Mouse (Mus musculus) B cell, adult 2 months (primary cell): ENCODE measurements around the gene Hectd4.

Source experiments
- DNase-seq, 2 experiments: peaks; one replicate each; pipeline ENCODE4 v3.0.0; 2022

Hectd4 gene

DNA sequence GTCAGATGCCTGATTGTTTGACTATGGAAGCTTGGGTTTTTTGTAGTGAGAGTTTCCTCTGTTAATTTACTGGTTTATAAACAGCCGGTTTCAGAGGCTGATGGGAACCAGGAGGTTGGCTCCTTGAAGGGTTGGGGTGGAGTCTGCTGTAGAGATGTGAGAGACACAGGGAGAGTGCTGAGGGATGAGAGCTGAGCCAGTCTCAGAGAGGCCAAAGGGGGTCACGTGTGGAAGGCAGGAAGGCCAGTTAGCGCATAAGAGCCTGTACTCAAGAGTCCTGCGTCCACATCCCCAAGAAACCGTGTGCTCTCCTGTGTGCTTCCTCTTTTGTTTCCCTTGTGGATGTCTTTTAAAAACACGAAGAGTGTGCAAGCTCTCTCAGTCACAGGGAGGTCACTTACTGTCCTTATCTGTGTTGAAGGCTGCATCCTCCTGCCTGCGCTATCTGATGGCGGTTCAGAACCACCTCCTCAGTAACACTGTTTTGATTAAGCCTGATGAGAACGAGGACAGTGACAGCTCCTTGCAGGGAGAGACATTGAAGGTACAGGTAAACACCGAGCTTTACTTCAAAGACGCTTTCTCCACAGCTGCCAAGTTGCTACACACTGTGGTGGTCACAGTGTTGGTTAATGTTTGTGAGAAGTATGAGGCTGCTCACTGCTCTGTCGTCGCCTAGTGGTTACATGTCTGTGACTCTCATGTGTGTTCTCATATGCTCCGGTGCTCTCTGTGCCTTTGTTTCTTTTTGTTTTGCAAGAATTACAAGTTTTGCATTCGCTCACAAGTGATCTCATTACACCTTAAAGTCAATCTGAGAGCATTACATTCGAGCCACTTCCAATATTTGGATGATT, 72.5 kb downstream of the Hectd4 start:
- no peak for DNase-seq

DNA sequence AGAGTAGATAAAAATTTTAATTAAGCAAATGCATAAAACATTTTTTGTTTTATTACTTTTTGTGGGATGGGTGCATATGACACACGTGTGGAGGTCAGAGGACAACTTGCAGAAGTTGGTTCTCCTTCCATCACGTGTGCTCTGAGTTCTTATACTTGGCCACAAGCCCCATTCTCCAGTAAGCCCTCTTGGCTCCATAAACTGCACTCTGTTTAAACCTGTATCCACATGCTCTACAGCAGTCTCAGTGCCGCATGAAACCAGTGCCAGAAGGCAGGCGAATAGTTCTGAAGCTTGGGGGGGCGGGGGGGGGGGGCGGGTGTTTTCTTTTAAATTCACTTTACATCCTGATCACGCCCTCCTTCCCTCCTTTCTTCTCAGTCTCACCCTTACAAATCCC, 85.0 kb downstream of the Hectd4 start:
- DNase-seq, result no peak

GRCm38 (mm10) chr5:121307620-121308019, 87.6 kb downstream of the Hectd4 start:
- DNase-seq, result no peak

DNA sequence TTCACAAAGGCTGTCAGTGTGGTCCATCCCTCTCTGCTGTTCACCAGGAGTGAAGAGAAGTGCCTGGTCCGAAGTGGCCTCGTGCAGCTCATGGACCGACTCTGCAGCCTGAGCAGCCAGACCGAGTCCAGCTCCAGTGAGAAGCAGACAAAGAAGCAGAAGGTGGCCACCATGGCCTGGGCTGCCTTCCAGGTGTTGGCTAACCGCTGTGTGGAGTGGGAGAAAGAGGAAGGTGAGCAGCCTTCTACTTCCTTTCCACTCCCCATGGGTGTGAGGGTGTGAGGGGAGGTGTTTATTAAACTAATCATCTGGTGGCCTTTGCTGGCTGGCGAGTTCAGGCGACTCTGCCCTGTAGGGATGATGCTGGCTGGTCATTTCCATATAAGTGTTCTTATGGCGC, 91.6 kb downstream of the Hectd4 start:
- no peak for DNase-seq

DNA sequence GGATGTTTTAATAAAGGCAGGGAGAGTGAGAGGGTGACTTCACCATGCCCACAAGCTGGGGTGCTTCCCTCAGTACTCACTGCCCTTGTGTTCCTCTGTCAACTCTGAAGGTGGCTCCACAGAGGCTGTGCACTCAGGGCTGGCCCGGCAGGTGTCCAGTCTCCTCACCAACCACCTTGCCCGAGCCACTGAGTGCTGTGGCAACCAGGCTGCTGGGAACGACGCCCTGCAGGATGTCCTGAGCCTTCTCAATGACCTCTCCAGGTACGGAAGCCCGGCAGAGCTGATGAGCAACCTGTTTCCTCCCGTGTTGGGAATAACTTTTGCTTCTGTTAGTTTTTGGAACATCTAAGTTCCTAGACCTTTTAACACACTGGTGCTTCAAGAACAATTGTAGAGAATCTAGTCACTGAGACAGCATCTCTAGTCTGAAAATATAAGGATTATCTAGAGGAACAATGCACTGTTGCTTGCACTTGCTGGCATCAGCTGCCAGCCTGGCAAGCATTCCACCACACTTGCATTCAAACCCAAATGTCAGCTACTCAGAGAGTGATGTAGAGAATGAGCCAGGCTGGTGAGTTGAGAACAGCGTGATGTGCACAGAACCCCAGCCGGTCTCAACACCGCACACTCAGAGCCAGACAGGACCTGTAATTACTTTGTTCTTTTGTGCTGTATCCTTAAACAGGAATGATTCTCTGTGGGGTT, 93.9 kb downstream of the Hectd4 start:
- no peak for DNase-seq

GRCm38 (mm10) chr5:121326079-121326805, 106.2 kb downstream of the Hectd4 start:
- no peak for DNase-seq

DNA sequence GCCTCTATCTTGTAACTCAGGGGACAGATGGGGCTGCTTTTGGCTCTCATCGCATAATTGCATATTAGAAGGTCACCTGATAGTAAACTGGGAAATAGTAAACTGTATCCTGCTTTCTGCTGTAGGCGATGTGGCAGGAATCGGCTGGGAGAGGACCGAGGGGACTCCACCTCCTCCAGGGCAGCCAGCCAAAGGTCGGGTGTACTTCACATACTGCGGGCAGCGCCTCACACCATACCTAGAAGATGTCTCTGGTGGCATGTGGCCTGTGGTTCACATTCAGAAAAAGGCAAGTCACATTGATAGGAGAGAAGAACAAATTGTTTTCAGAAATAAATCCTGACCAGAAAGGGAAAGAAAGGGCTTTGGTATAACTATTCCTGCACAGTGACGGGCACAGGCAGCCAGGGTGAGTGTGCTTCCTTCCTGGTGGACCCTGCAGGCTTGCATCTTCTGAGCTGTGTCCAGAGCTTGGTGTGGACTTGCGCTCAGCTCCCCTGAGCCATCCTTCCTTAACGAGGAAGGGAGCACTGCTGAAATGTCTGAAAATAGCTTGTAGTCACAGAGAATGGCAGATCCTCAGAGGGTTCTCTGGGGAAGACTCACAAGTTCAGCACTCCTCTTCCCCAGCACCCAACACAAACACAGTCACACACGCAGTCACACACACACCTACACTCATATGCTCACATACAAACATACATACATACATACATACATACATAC, 109.5 kb downstream of the Hectd4 start:
- no peak for DNase-seq

DNA sequence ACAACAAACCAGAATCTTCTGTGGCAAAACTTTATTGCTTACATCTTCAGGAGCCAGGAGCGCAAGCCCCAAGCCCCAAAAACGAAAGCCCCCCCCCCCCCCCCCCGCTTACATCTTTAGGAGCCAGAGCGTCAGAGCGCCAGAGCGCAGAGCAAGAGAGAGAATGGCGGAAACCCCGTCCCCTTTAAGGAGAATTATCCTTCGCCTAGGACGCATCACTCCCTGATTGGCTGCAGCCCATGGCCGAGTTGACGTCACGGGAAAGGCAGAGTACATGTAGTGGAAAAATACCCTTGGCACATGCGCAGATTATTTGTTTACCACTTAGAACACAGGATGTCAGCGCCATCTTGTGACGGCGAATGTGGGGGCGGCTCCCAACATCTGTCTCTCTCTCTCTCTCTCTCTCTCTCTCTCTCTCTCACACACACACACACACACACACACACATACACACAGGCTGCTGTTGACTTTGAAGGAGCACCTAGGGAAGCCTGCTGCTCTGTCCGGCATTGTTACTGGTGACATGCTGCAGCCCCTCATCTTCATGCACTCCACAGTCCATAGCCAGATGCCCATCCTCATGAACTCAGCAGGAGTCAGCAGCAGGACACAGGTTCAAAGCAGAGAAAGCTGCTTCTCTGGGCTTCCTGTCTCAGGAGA, 110.3 kb downstream of the Hectd4 start:
- peak in 1 of 2 experiments; percentile 5 for DNase-seq

- no peak for DNase-seq
These were observed 111.7 kb downstream of the Hectd4 start for GRCm38 (mm10) chr5:121331731-121332130.

DNA sequence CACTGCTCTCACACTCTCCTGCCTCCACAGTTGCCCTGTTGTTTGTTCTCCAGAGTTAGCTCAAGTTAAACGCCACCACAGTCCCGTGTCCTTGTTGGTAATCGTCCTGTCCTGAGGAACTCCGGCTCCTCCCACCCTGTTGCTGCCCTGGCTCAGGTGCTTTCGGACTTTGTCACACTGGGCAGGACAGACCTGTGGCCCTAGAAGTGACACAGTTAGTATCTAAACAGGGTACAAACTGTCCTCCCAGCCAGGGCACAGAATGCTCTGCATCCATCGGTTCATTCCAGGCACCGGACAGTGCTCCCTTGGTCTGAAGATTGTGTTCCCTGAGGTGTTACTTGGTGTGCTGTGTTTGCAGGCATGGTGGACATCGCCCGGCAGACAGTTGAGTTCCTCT, 114.0 kb downstream of the Hectd4 start:
- DNase-seq, result no peak

DNA sequence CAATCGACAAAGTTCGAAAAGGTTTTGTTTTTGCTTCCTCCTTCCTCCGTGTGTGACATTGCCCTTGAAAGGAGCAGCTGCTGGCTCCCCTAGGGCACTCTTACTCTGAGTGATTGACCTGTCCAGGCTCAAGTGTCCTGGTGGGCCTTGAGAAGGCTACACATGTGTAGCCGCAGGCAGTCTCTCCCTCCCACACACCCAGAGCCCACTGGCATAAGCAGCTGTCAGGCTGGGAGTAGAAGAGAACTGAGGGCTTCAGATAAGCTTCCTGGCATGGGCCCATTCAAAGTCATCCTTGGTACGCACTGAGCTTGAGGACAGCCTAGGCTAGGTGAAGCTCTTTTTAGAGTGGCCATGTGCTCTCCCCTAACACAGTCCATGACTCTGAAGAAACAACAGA, 114.4 kb downstream of the Hectd4 start:
- no peak for DNase-seq

- no peak for DNase-seq
These were observed 115.4 kb downstream of the Hectd4 start for GRCm38 (mm10) chr5:121335426-121335825.

DNA sequence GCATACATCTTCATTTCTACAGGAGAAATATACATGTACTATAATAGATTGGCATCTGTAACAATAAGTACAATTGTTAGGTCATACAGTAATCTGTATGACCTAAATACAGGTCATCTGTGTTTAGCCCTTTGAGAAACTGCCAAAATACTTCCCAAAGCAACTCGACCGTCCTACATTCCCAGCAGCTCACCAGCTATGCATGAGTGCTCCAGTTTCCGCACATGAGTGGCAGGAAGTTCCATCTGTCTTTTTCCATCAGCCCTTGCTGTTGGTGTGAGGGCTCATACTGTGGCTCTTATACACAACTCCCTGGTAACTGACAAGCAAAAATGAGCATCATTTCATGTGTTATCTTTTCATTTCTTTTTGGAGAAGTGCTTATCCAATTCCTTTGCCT, 116.0 kb downstream of the Hectd4 start:
- no peak for DNase-seq

- DNase-seq, result no peak
These were observed 116.8 kb downstream of the Hectd4 start for GRCm38 (mm10) chr5:121336776-121337175.

DNA sequence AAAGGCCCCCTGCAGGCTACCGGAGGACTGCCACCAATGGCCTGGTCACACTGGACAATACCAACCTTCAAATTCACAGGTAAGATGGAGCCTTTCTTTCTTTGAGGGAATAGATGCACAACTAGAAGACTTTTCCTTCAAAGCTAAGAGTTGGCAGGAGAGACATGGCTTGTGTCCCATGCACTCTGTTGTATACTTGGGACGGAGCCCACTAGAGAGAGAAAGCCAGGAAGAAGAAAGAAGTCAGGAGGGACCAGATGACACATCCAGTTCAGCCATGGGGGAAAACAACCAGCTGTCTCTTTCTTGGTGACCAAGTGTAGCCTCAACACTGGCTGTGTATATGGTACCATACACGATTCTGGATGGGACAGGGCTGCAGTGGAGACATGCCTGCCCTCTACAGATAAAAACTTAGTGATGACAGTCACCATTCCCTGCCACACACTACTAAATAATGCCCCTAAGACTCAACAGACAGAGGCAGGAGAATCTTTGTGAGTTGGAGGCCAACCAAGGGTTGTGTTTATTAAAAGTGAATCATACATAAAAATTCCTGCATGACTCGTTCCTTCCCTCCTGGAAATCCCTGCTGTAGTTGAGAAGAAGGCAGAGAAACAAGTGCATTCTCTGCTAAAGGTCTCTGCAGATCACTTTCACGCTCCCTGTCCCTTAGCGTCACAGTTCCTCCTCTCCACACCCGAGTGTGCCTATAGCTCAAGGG, 119.7 kb downstream of the Hectd4 start:
- DNase-seq, result no peak

DNA sequence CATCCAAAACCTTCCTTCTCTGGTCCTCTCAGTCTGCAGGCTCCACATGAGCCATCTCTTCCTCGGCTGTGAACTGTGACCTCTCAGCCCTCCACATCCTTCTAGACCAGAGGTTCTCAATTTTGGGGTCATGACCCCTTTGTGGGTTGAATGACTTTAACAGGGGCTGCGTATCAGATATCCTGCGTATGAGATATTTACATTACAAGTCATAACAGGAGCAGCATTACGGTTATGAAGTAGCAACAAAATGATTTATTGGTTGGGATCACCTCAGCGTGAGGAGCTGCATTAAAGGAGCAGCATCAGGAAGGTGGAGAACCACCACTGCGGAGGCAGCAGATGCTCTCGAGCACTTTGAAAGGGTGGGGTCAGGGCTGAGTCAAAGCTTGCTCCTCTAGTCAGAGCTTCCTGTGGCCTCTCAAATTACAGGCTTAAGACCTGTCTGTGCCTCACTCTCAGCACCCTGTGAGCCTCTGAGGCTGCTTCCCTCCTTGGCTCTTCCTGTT, 121.0 kb downstream of the Hectd4 start:
- DNase-seq, result no peak

DNA sequence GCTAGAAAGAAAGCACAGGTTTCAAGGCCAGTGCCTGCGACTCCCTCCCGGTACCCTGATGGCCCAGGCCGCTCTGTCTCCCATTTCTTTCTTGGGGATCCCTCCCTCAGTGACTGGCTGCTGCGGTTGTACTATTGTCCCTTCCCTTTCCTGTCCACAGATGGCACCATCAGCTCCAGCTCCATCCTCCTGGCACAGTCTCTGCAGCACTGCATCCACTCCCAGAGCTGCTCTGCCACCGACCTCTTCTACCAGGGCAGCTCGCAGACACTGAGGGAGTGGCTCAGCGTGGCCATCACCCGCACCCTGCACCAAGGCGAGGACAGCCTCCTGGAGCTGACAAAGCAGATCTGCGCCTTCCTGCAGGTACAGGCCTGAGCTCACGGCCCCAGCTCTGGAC, 122.5 kb downstream of the Hectd4 start:
- DNase-seq, result no peak

GRCm38 (mm10) chr5:121343997-121344396, 124.0 kb downstream of the Hectd4 start:
- no peak for DNase-seq

DNA sequence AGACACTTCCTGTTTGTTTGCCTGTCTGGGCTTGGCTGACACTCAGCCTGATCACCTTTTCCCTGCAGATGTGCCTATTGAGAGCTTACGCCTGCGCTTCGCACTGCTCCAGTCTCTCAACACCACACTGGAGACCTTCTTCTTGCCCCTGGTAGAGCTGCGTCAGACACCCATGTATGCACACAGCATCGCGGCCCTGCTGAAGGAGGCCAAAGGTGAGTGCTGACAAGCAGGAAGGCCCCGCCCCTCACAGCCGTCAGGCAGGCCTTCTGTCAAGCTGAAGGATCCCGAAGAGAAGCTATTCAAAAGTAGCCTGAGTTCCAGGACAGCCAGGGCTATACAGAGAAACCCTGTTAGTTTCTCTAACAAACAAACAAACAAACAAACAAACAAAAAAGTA, 139.2 kb downstream of the Hectd4 start:
- DNase-seq, result no peak

GRCm38 (mm10) chr5:121361696-121362095, 141.7 kb downstream of the Hectd4 start:
- no peak for DNase-seq

GRCm38 (mm10) chr5:121363441-121363840, 143.4 kb downstream of the Hectd4 start:
- no peak for DNase-seq
